8 mouse cellular contexts compared by ENCODE assay signal in genomic region chr7:127228615-127229303, GRCm38 (mm10). TPM values are rescaled to one million over a fixed set of nuclear protein-coding genes. Genes with fewer than 3 reads are reported as not detected.
DNase-seq lines count a peak whose midpoint lies in the region; ATAC-seq and TF ChIP-seq lines count a peak whose summit lies in the region.

No protein-coding gene starts in this region.

- no peak overlapping the region for H3K9ac ChIP-seq in neural tube, embryonic 15.5 days (replicated peaks)
- no peak overlapping the region for H3K9ac ChIP-seq in forebrain, embryonic 14.5 days (ENCODE audit: low read length)
- H3K9ac ChIP-seq in liver, embryonic 14.5 days (replicated peaks), result no peak overlapping the region

- 66% methylated on average over 4 of the region's 4 CpGs for WGBS in neural tube, embryonic 15.5 days
- 71% methylated on average over 4 of the region's 4 CpGs for WGBS in forebrain, embryonic 14.5 days
- 43% methylated on average over 4 of the region's 4 CpGs for WGBS in liver, embryonic 14.5 days (ENCODE audit: insufficient replicate concordance)

- no peak overlapping the region for H3K4me2 ChIP-seq in neural tube, embryonic 15.5 days
- H3K4me2 ChIP-seq in forebrain, embryonic 14.5 days (ENCODE audit: low read length), result no peak overlapping the region
- H3K4me2 ChIP-seq in liver, embryonic 14.5 days (ENCODE audit: low read depth), result no peak overlapping the region

- no peak for ATAC-seq in neural tube, embryonic 15.5 days (ENCODE audit: low FRiP score)
- no peak for ATAC-seq in forebrain, embryonic 14.5 days
- peak; percentile 52 for ATAC-seq in inflammation-experienced regulatory T-cells, adult 6 months
- peak; percentile 27; the same call in 1 of the 2 replicates for ATAC-seq in liver, embryonic 14.5 days (ENCODE audit: insufficient read depth)

- TF ChIP-seq CTCF in liver, embryonic 14.5 days (IDR thresholded peaks at IDR 0.05; ENCODE audit: low read depth), result peak; percentile 94

- H3K9me3 ChIP-seq in neural tube, embryonic 15.5 days (replicated peaks), result no peaks in the 10 kb centered on the region
- H3K9me3 ChIP-seq in forebrain, embryonic 14.5 days (replicated peaks; ENCODE audit: control insufficient read depth, low read length), result no peaks in the 10 kb centered on the region
- H3K9me3 ChIP-seq in liver, embryonic 14.5 days (ENCODE audit: control insufficient read depth, low read length), result no peaks in the 10 kb centered on the region

- peaks cover 29% of the 10 kb centered on the region for H3K4me1 ChIP-seq in neural tube, embryonic 15.5 days
- peaks cover 18% of the 10 kb centered on the region for H3K4me1 ChIP-seq in forebrain, embryonic 14.5 days (ENCODE audit: control insufficient read depth, insufficient read depth, low read length)
- peaks cover 47 to 50% of the 10 kb centered on the region in 2 experiments for H3K4me1 ChIP-seq in liver, embryonic 14.5 days (replicated peaks; ENCODE audit: control insufficient read depth in 2 of 2, insufficient read depth in 2 of 2, low read length in 1 of 2)

- H3K4me3 ChIP-seq in neural tube, embryonic 15.5 days (replicated peaks), result no peak overlapping the region
- no peak overlapping the region for H3K4me3 ChIP-seq in forebrain, embryonic 14.5 days (ENCODE audit: low read depth, low read length)
- no peak overlapping the region for H3K4me3 ChIP-seq in liver, embryonic 14.5 days (ENCODE audit: insufficient read depth in 1 of 2, low read depth in 2 of 2, low read length in 2 of 2)

- H3K27ac ChIP-seq in neural tube, embryonic 15.5 days (replicated peaks), result no peak overlapping the region
- H3K27ac ChIP-seq in forebrain, embryonic 14.5 days (ENCODE audit: low read depth, low read length), result no peak overlapping the region
- H3K27ac ChIP-seq in liver, embryonic 14.5 days, result peak overlapping the region; percentile 11

- TF ChIP-seq EP300 in liver, embryonic 14.5 days (IDR thresholded peaks at IDR 0.05; ENCODE audit: low read depth), result no peak

- H3K36me3 ChIP-seq in neural tube, embryonic 15.5 days, result no peaks in the 10 kb centered on the region
- H3K36me3 ChIP-seq in forebrain, embryonic 14.5 days (ENCODE audit: control insufficient read depth, insufficient read depth, low read length), result peaks cover 18% of the 10 kb centered on the region
- no peaks in the 10 kb centered on the region for H3K36me3 ChIP-seq in liver, embryonic 14.5 days (replicated peaks; ENCODE audit: control insufficient read depth, insufficient read depth, low read depth)

- DNase-seq in neural tube, embryonic 10.5 days (ENCODE audit: extremely low spot score, low spot score), result peak; percentile 58
- peak; percentile 94 for DNase-seq in brain, adult 2 months (ENCODE audit: low read depth, low spot score)
- DNase-seq in forebrain, embryonic 14.5 days (ENCODE audit: low spot score), result peak; percentile 83
- DNase-seq in liver, embryonic 14.5 days (ENCODE audit: low read depth in 3 of 3, low spot score in 3 of 3), result peak; percentile 75 to 82 (median 77)
- DNase-seq in ovary, postnatal 36 days (ENCODE audit: low spot score), result peak; percentile 73
- DNase-seq in thymus, postnatal 10 days (ENCODE audit: low spot score in 2 of 2), result peak; percentile 83 to 94

- no peaks in the 10 kb centered on the region for H3K27me3 ChIP-seq in neural tube, embryonic 15.5 days (replicated peaks)
- H3K27me3 ChIP-seq in forebrain, embryonic 14.5 days (replicated peaks; ENCODE audit: control insufficient read depth, insufficient read depth, low read length), result no peaks in the 10 kb centered on the region
- H3K27me3 ChIP-seq in liver, embryonic 14.5 days (ENCODE audit: control insufficient read depth, insufficient read depth, low read length), result no peaks in the 10 kb centered on the region

RNA-seq across cellular contexts. Expression of gene Zfp553, which starts 4.1 kb away (rescaled TPM):
- polyA plus RNA-seq in neural tube, embryonic 15.5 days (2015; fragmentation: Nextera tagmentation; extraction: Ambion mirVana), result 47.5 and 48.8 TPM in 2 replicates
- 29.4 and 36.7 TPM in 2 replicates for polyA plus RNA-seq in forebrain, embryonic 14.5 days (2014; fragmentation: Nextera tagmentation; extraction: Ambion mirVana)
- 1 to 10 TPM; 3.3 to 6.8 (median 4.6) TPM for polyA plus RNA-seq in inflammation-experienced regulatory T-cells, adult 6 months (2017; shearing (Covaris generic))
- 3.3 and 3.4 TPM in 2 replicates for polyA plus RNA-seq in liver, embryonic 14.5 days (2012; rRNA removed)
- 2.4 and 2.8 TPM in 2 replicates for polyA plus RNA-seq in liver, embryonic 14.5 days (2014; fragmentation: Nextera tagmentation; extraction: Ambion mirVana)

RNA-seq across cellular contexts. Expression of gene Sept1, which starts 4.2 kb away (rescaled TPM):
- 15.8 and 40.6 TPM in 2 replicates for polyA plus RNA-seq in neural tube, embryonic 15.5 days (2015; fragmentation: Nextera tagmentation; extraction: Ambion mirVana)
- 11.3 and 15.1 TPM in 2 replicates for polyA plus RNA-seq in forebrain, embryonic 14.5 days (2014; fragmentation: Nextera tagmentation; extraction: Ambion mirVana)
- polyA plus RNA-seq in inflammation-experienced regulatory T-cells, adult 6 months (2017; shearing (Covaris generic)), result 100 to 1,000 TPM; 783 to 927 (median 807) TPM
- 10.3 and 16.1 TPM in 2 replicates for polyA plus RNA-seq in liver, embryonic 14.5 days (2012; rRNA removed)
- 7.0 TPM in 2 replicates for polyA plus RNA-seq in liver, embryonic 14.5 days (2014; fragmentation: Nextera tagmentation; extraction: Ambion mirVana)

RNA-seq across cellular contexts. Expression of gene Zfp771, which starts 15.3 kb away (rescaled TPM):
- polyA plus RNA-seq in neural tube, embryonic 15.5 days (2015; fragmentation: Nextera tagmentation; extraction: Ambion mirVana), result 72.3 and 83.5 TPM in 2 replicates
- polyA plus RNA-seq in forebrain, embryonic 14.5 days (2014; fragmentation: Nextera tagmentation; extraction: Ambion mirVana), result 53.2 and 57.4 TPM in 2 replicates
- polyA plus RNA-seq in inflammation-experienced regulatory T-cells, adult 6 months (2017; shearing (Covaris generic)), result 1 to 10 TPM in 1 of 3 experiments, under 1 TPM in 1, not detected in 1; 0.46 to 1.5 TPM
- polyA plus RNA-seq in liver, embryonic 14.5 days (2012; rRNA removed), result 19.6 and 21.6 TPM in 2 replicates
- polyA plus RNA-seq in liver, embryonic 14.5 days (2014; fragmentation: Nextera tagmentation; extraction: Ambion mirVana), result 11.0 TPM in 2 replicates

RNA-seq across cellular contexts. Expression of gene Mylpf, which starts 20.1 kb away (rescaled TPM):
- polyA plus RNA-seq in neural tube, embryonic 15.5 days (2015; fragmentation: Nextera tagmentation; extraction: Ambion mirVana), result 42.1 and 72.2 TPM in 2 replicates
- polyA plus RNA-seq in forebrain, embryonic 14.5 days (2014; fragmentation: Nextera tagmentation; extraction: Ambion mirVana), result 4.6 and 5.3 TPM in 2 replicates
- polyA plus RNA-seq in inflammation-experienced regulatory T-cells, adult 6 months (2017; shearing (Covaris generic)), result 10 to 100 TPM; 23.0 to 25.8 (median 23.4) TPM
- 10.6 and 15.6 TPM in 2 replicates for polyA plus RNA-seq in liver, embryonic 14.5 days (2012; rRNA removed)
- polyA plus RNA-seq in liver, embryonic 14.5 days (2014; fragmentation: Nextera tagmentation; extraction: Ambion mirVana), result 31.0 and 31.1 TPM in 2 replicates

RNA-seq across cellular contexts. Expression of gene Tbc1d10b, which starts 20.5 kb away (rescaled TPM):
- polyA plus RNA-seq in neural tube, embryonic 15.5 days (2015; fragmentation: Nextera tagmentation; extraction: Ambion mirVana), result 30.0 and 35.6 TPM in 2 replicates
- polyA plus RNA-seq in forebrain, embryonic 14.5 days (2014; fragmentation: Nextera tagmentation; extraction: Ambion mirVana), result 13.6 and 13.7 TPM in 2 replicates
- 10 to 100 TPM; 13.2 to 16.6 (median 13.6) TPM for polyA plus RNA-seq in inflammation-experienced regulatory T-cells, adult 6 months (2017; shearing (Covaris generic))
- polyA plus RNA-seq in liver, embryonic 14.5 days (2012; rRNA removed), result 12.8 and 15.5 TPM in 2 replicates
- 10.9 and 13.2 TPM in 2 replicates for polyA plus RNA-seq in liver, embryonic 14.5 days (2014; fragmentation: Nextera tagmentation; extraction: Ambion mirVana)

Comparison
In these comparisons a context has a peak if more than half of its experiments do, and no peak if none do; other contexts are left out.
1. ATAC-seq: peak in inflammation-experienced regulatory T-cells, adult 6 months (single experiment) and liver, embryonic 14.5 days (single experiment); none in neural tube, embryonic 15.5 days (single experiment) and forebrain, embryonic 14.5 days (single experiment).
2. RNA of gene Sept1, which starts 4.2 kb away (polyA plus RNA-seq): 783 to 927 TPM in inflammation-experienced regulatory T-cells, adult 6 months; 7.0 to 16.1 TPM in liver, embryonic 14.5 days, 15.8 to 40.6 TPM in neural tube, embryonic 15.5 days and 11.3 to 15.1 TPM in forebrain, embryonic 14.5 days; every median in the first group is over 10 times any median in the second.
3. RNA of gene Zfp771, which starts 15.3 kb away (polyA plus RNA-seq): 72.3 to 83.5 TPM in neural tube, embryonic 15.5 days, 53.2 to 57.4 TPM in forebrain, embryonic 14.5 days and 11.0 to 21.6 TPM in liver, embryonic 14.5 days; 0.46 to 1.5 TPM in inflammation-experienced regulatory T-cells, adult 6 months; every median in the first group is over 4 times any median in the second.
4. Peak in every context shown above with its lines, with median percentiles within 50 percentile points of each other: DNase-seq.